19 mouse cellular contexts compared by ENCODE assay signal in genomic region chr14:61857616-61858015, GRCm38 (mm10).
DNase-seq lines count a peak whose midpoint lies in the region; ATAC-seq lines count a peak whose summit lies in the region.
"Had no signal": no experiment of that assay in that cellular context is flagged by ENCODE, and none has a peak within 500 bp of the region (broad histone marks: within the 10 kb centered on the region; RNA-seq: fewer than 3 reads in every experiment).

No protein-coding gene starts in this region.

- H3K4me3 ChIP-seq in embryonic facial prominence, embryonic 14.5 days (ENCODE audit: low read depth, low read length): no peak overlapping the region
- no peak overlapping the region for H3K4me3 ChIP-seq in embryonic facial prominence, embryonic 10.5 days
- H3K4me3 ChIP-seq in limb, embryonic 13.5 days: no peak overlapping the region
- H3K4me3 ChIP-seq in limb, embryonic 10.5 days: no peak overlapping the region
- H3K4me3 ChIP-seq: forebrain, embryonic 13.5 days; hindbrain, embryonic 12.5 days; limb, embryonic 12.5 days had no signal

- DNase-seq in embryonic facial prominence, embryonic 14.5 days (ENCODE audit: low spot score): peak; percentile 87
- DNase-seq in embryonic facial prominence, embryonic 10.5 days (ENCODE audit: low spot score): no peak
- no peak for DNase-seq in limb, embryonic 10.5 days (ENCODE audit: low spot score)
- DNase-seq in adrenal gland, postnatal 25 days: peak; percentile 59
- peak; percentile 13 for DNase-seq in ovary, postnatal 14 days (ENCODE audit: low spot score)
- no peak for DNase-seq in left cerebral cortex, adult 8-10 months (ENCODE audit: low spot score in 2 of 2)
- no peak for DNase-seq in spleen, postnatal 10 days (ENCODE audit: low spot score in 2 of 2)
- DNase-seq: cerebellum, adult 2 months; lung, adult 18-20 months; thymus, postnatal 36 days had no signal

- no peak overlapping the region for H3K9ac ChIP-seq in embryonic facial prominence, embryonic 14.5 days (ENCODE audit: low read depth, low read length)
- no peak overlapping the region for H3K9ac ChIP-seq in limb, embryonic 13.5 days
- H3K9ac ChIP-seq: forebrain, embryonic 13.5 days; hindbrain, embryonic 12.5 days; limb, embryonic 12.5 days had no signal

- H3K9me3 ChIP-seq in embryonic facial prominence, embryonic 14.5 days (ENCODE audit: control insufficient read depth, low read length): no peaks in the 10 kb centered on the region
- H3K9me3 ChIP-seq in embryonic facial prominence, embryonic 10.5 days: no peaks in the 10 kb centered on the region
- no peaks in the 10 kb centered on the region for H3K9me3 ChIP-seq in limb, embryonic 13.5 days
- no peaks in the 10 kb centered on the region for H3K9me3 ChIP-seq in limb, embryonic 10.5 days (replicated peaks)
- H3K9me3 ChIP-seq: forebrain, embryonic 13.5 days; hindbrain, embryonic 12.5 days; limb, embryonic 12.5 days had no signal

- H3K4me2 ChIP-seq in embryonic facial prominence, embryonic 14.5 days (ENCODE audit: low read depth, low read length): no peak overlapping the region
- no peak overlapping the region for H3K4me2 ChIP-seq in limb, embryonic 13.5 days (replicated peaks)
- H3K4me2 ChIP-seq: forebrain, embryonic 13.5 days; heart, embryonic 11.5 days; hindbrain, embryonic 12.5 days; limb, embryonic 12.5 days had no signal

- 49% methylated on average over 6 of the region's 6 CpGs for WGBS in embryonic facial prominence, embryonic 14.5 days
- WGBS in embryonic facial prominence, embryonic 10.5 days: 91% methylated on average over 6 of the region's 6 CpGs
- 39% methylated on average over 6 of the region's 6 CpGs for WGBS in limb, embryonic 13.5 days
- 90% methylated on average over 6 of the region's 6 CpGs for WGBS in limb, embryonic 10.5 days

- no peaks in the 10 kb centered on the region for H3K27me3 ChIP-seq in embryonic facial prominence, embryonic 14.5 days (replicated peaks; ENCODE audit: control insufficient read depth, insufficient read depth, low read length)
- H3K27me3 ChIP-seq in embryonic facial prominence, embryonic 10.5 days (replicated peaks; ENCODE audit: low read depth, poor library complexity, severe bottlenecking): no peaks in the 10 kb centered on the region
- no peaks in the 10 kb centered on the region for H3K27me3 ChIP-seq in limb, embryonic 13.5 days
- no peaks in the 10 kb centered on the region for H3K27me3 ChIP-seq in limb, embryonic 10.5 days (ENCODE audit: low read depth, poor library complexity, severe bottlenecking)
- H3K27me3 ChIP-seq: CH12.LX; forebrain, embryonic 13.5 days; hindbrain, embryonic 12.5 days; limb, embryonic 12.5 days had no signal

- 0 out of 2 replicates have a peak, but pooled peaks cover 4% of the 10 kb centered on the region for H3K4me1 ChIP-seq in embryonic facial prominence, embryonic 14.5 days (ENCODE audit: control insufficient read depth, insufficient read depth, low read length)
- H3K4me1 ChIP-seq in embryonic facial prominence, embryonic 10.5 days: no peaks in the 10 kb centered on the region
- H3K4me1 ChIP-seq in limb, embryonic 13.5 days: peaks cover 5% of the 10 kb centered on the region; the same call in 1 of the 2 replicates
- H3K4me1 ChIP-seq in limb, embryonic 10.5 days: no peaks in the 10 kb centered on the region
- H3K4me1 ChIP-seq: forebrain, embryonic 13.5 days; hindbrain, embryonic 12.5 days had no signal

- no peak for ATAC-seq in embryonic facial prominence, embryonic 14.5 days (ENCODE audit: low read depth)
- ATAC-seq in limb, embryonic 13.5 days (ENCODE audit: low FRiP score, low read depth): peak; percentile 90
- ATAC-seq: activated CD4-positive, CD25-positive, alpha-beta regulatory T cell, adult 4 months; forebrain, embryonic 13.5 days; intestine, postnatal 0 days; midbrain, embryonic 16.5 days had no signal

- H3K27ac ChIP-seq in embryonic facial prominence, embryonic 14.5 days (replicated peaks; ENCODE audit: low read depth, low read length): no peak overlapping the region
- H3K27ac ChIP-seq in embryonic facial prominence, embryonic 10.5 days (replicated peaks): no peak overlapping the region
- peak overlapping the region; percentile 55; the same call in 1 of the 2 replicates for H3K27ac ChIP-seq in limb, embryonic 13.5 days
- H3K27ac ChIP-seq in limb, embryonic 10.5 days: no peak overlapping the region
- H3K27ac ChIP-seq: forebrain, embryonic 13.5 days; hindbrain, embryonic 12.5 days had no signal

- H3K36me3 ChIP-seq in embryonic facial prominence, embryonic 14.5 days (ENCODE audit: control insufficient read depth, insufficient read depth, low read length): no peaks in the 10 kb centered on the region
- no peaks in the 10 kb centered on the region for H3K36me3 ChIP-seq in embryonic facial prominence, embryonic 10.5 days (replicated peaks)
- no peaks in the 10 kb centered on the region for H3K36me3 ChIP-seq in limb, embryonic 13.5 days
- H3K36me3 ChIP-seq in limb, embryonic 10.5 days: no peaks in the 10 kb centered on the region
- H3K36me3 ChIP-seq: hindbrain, embryonic 12.5 days; limb, embryonic 12.5 days had no signal

Comparison
In these comparisons a context has a peak if more than half of its experiments do, and no peak if none do; other contexts are left out.
1. DNase-seq: peak in embryonic facial prominence, embryonic 14.5 days (single experiment), adrenal gland, postnatal 25 days (single experiment) and ovary, postnatal 14 days (single experiment); none in embryonic facial prominence, embryonic 10.5 days (single experiment), limb, embryonic 10.5 days (single experiment), left cerebral cortex, adult 8-10 months (0 of 2) and spleen, postnatal 10 days (0 of 2).